Mouse (Mus musculus) myocyte (in vitro differentiated cells): ENCODE data around the gene Atf6b. TPM values are rescaled to one million over a fixed set of nuclear protein-coding genes. Genes with fewer than 3 reads are reported as not detected.
A peak's percentile ranks its signal among the peaks of the same experiment; 100 is the strongest.

Experiments used
- H3K27me3 ChIP-seq: one replicate; pipeline ENCODE4 v1.6.1; 2011; ENCODE audit not compliant: control insufficient read depth, insufficient read depth, insufficient read length
- H3K36me3 ChIP-seq: one replicate; pipeline ENCODE4 v1.6.1; 2011; ENCODE audit not compliant: control insufficient read depth, insufficient read depth
- H3K4me2 ChIP-seq: one replicate; pipeline ENCODE4 v1.6.1; 2011; ENCODE audit warnings: low read depth, control low read depth
- H3K4me3 ChIP-seq: one replicate; pipeline ENCODE4 v1.5.1; 2011; ENCODE audit warnings: mild to moderate bottlenecking, control low read depth, moderate library complexity
- H3K79me2 ChIP-seq: one replicate; pipeline ENCODE4 v1.6.1; 2011; ENCODE audit not compliant: control insufficient read depth, insufficient read depth
- H3ac ChIP-seq: one replicate; pipeline ENCODE4 v1.6.1; 2011; ENCODE audit not compliant: control insufficient read depth, insufficient read length
- CEBPB ChIP-seq: IDR thresholded peaks from 2 replicates; pipeline ENCODE4 v1.6.1; 2011; ENCODE audit warnings: mild to moderate bottlenecking, moderate library complexity; ENCODE audit not compliant: poor library complexity, insufficient read depth, severe bottlenecking
- E2F4 ChIP-seq: IDR thresholded peaks from one replicate; pipeline ENCODE4 v1.6.1; 2011; ENCODE audit warnings: mild to moderate bottlenecking, control low read depth, moderate library complexity; ENCODE audit not compliant: insufficient read depth
- MAX ChIP-seq: IDR thresholded peaks from one replicate; pipeline ENCODE4 v1.6.1; 2011; ENCODE audit warnings: low read depth, mild to moderate bottlenecking, control low read depth
- MYOD1 ChIP-seq, 3 experiments: IDR thresholded peaks; one replicate each; pipeline ENCODE4 v1.6.1; 2011; ENCODE audit warnings: control low read depth in 2 of 3, low read depth in 2 of 3, mild to moderate bottlenecking in 2 of 3, moderate library complexity in 1 of 3; ENCODE audit not compliant: insufficient read length in 2 of 3, control insufficient read depth in 1 of 3
- MYOG ChIP-seq, 3 experiments: IDR thresholded peaks; one replicate each; pipeline ENCODE4 v1.6.1; 2011; ENCODE audit warnings: control low read depth in 2 of 3, low read depth in 2 of 3, mild to moderate bottlenecking in 2 of 3; ENCODE audit not compliant: insufficient read length in 2 of 3, control insufficient read depth in 1 of 3, insufficient read depth in 1 of 3
- POLR2A ChIP-seq: IDR thresholded peaks from one replicate; pipeline ENCODE4 v1.6.1; 2011; ENCODE audit warnings: low read depth, mild to moderate bottlenecking, control low read depth, moderate library complexity; ENCODE audit not compliant: insufficient read length
- POLR2AphosphoS2 ChIP-seq: IDR thresholded peaks from one replicate; pipeline ENCODE4 v1.6.1; 2011; ENCODE audit warnings: low read depth, control low read depth; ENCODE audit not compliant: insufficient read length
- REST ChIP-seq: IDR thresholded peaks from one replicate; pipeline ENCODE4 v1.6.1; 2011; ENCODE audit warnings: mild to moderate bottlenecking, control low read depth, moderate library complexity; ENCODE audit not compliant: insufficient read depth, insufficient read length
- SRF ChIP-seq: IDR thresholded peaks from one replicate; pipeline ENCODE4 v1.6.1; 2011; ENCODE audit warnings: low read depth; ENCODE audit not compliant: control insufficient read depth, insufficient read length
- TCF12 ChIP-seq: IDR thresholded peaks from one replicate; pipeline ENCODE4 v1.6.1; 2011; ENCODE audit warnings: mild to moderate bottlenecking, control low read depth; ENCODE audit not compliant: poor library complexity, insufficient read depth, severe bottlenecking
- TCF3 ChIP-seq: IDR thresholded peaks from one replicate; pipeline ENCODE4 v1.6.1; 2011; ENCODE audit warnings: low read depth, control low read depth; ENCODE audit not compliant: insufficient read length
- USF1 ChIP-seq: IDR thresholded peaks from one replicate; pipeline ENCODE4 v1.6.1; 2011; ENCODE audit warnings: low read depth, mild to moderate bottlenecking, control low read depth, moderate library complexity
- polyA plus RNA-seq: library from polyadenylated mRNA; unstranded; fragments of >200 nt; fragmentation: generic; extraction: Trizol; gene quantifications from one replicate; pipeline ENCODE4 v1.2.1, GENCODE M21; 2012; ENCODE audit warnings: missing spikeins

Atf6b gene
- polyA plus RNA-seq, 1 experiment = 42.5 TPM

DNA sequence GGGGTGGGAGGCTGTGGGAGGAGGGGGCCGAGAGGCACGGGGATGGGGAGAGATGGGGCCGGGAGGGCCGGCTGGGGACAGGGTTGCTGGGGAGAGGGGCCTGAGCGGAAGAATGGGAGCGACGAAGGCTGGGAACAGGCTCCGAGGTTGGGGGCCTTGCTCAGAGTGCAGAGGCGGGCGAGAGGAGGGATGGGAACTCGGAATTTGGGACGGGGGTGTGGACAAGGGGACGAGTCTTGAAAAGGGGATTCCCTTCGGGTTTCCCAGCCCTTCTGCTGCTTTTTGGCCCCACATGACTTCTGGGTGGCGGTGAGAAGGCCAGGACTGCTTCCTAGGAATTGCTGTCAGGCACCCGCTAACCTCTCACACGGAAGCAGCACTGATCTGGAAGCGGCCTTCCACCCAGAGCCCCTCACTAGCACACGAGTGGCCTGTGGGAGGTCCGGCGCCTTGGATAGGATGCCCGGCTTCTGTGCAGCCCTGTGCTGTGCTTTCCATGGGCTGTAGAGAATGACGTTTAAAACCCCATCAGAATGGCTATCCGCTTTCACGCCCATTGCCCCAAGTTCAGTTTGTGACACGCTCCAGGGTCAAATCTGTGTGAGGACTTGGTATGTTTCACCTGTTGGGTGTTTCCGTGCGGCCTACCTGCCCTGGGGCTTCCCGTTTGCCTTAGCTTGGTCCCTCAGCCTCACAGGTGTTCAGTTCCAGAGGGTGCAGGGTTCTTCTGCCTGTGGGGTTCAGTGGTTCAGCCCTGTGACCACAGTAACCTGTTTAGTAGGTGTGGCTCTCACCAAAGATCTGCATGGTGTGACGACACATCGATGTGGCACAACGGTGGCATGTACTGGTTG is 40.5 kb upstream of the Atf6b start:
- no peak for TF ChIP-seq MYOG (IDR thresholded peaks at IDR 0.05; ENCODE audit: control insufficient read depth in 1 of 3, insufficient read depth in 1 of 3, insufficient read length in 2 of 3, low read depth in 2 of 3)
- no peak for TF ChIP-seq POLR2A
- TF ChIP-seq MAX = no peak
- TF ChIP-seq USF1 = no peak
- TF ChIP-seq CEBPB = no peak
- no peak for TF ChIP-seq MYOD1 (IDR thresholded peaks at IDR 0.05; ENCODE audit: control insufficient read depth in 1 of 3, insufficient read length in 2 of 3, low read depth in 2 of 3)
- no peak for TF ChIP-seq REST
- no peak for TF ChIP-seq TCF3
- no peak for TF ChIP-seq E2F4
- no peak for TF ChIP-seq POLR2AphosphoS2
- TF ChIP-seq TCF12 = no peak
- no peak for TF ChIP-seq SRF
- peak overlapping the region; percentile 82 for H3K4me2 ChIP-seq
- H3K27me3 ChIP-seq = no peaks in the 10 kb centered on the region
- peaks cover 42% of the 10 kb centered on the region for H3K79me2 ChIP-seq
- H3K36me3 ChIP-seq = no peaks in the 10 kb centered on the region
- peak overlapping the region; percentile 90 for H3K4me3 ChIP-seq
- peak overlapping the region; percentile 47 for H3ac ChIP-seq

DNA sequence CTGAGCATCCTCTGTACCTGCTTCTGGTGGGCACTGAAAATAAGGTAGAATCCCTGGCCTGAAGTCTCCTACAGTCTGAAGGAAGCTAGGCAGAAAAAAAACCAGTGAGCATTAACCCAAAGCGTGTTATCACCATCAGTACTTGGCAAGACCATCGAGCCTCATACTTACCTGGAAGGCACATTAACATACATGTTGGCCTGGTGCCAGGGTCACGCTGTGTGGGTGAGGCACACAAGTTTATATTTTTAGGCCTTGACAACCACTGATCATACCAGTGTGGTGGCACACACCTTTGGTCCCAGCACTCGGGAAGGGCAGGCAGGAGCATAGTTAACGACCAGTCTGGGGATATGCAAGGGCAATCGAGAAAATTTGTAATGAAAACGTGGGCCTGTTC is 38.9 kb upstream of the Atf6b start:
- H3K4me3 ChIP-seq = no peak overlapping the region
- H3ac ChIP-seq = no peak overlapping the region
- no peaks in the 10 kb centered on the region for H3K36me3 ChIP-seq
- peaks cover 33% of the 10 kb centered on the region for H3K79me2 ChIP-seq
- TF ChIP-seq CEBPB (no peak), MAX (no peak), MYOG (IDR thresholded peaks at IDR 0.05; ENCODE audit: control insufficient read depth in 1 of 3, insufficient read depth in 1 of 3, insufficient read length in 2 of 3, low read depth in 2 of 3) (no peak), POLR2AphosphoS2 (no peak), POLR2A (no peak), TCF12 (no peak), SRF (no peak), USF1 (no peak), REST (no peak), TCF3 (no peak), MYOD1 (IDR thresholded peaks at IDR 0.05; ENCODE audit: control insufficient read depth in 1 of 3, insufficient read length in 2 of 3, low read depth in 2 of 3) (no peak)
- no peaks in the 10 kb centered on the region for H3K27me3 ChIP-seq
- H3K4me2 ChIP-seq = no peak overlapping the region

DNA sequence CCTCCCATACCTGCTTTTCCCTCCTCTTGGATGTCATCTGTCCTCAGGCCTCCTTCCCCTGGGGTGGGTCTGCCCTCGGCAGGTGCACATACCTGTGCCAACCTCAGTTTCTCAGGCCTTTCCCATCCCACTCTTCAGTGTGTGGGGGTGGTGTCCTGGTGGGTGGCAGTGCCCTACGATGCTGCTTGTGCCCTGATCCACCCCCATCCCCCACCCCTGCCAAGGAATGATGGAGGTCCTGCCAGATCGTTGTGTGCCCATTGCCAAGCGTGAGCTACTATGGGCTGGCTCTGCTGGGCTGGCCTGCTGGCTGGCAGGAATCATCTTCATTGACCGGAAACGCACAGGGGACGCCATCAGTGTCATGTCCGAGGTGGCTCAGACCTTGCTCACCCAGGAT is 35.9 kb upstream of the Atf6b start:
- Histone ChIP-seq H3K79me2 (peaks cover 28% of the 10 kb centered on the region), H3K36me3 (peaks cover 3% of the 10 kb centered on the region), H3ac (no peak overlapping the region), H3K4me3 (no peak overlapping the region), H3K27me3 (no peaks in the 10 kb centered on the region), H3K4me2 (no peak overlapping the region)
- no peak for TF ChIP-seq SRF

GRCm38 (mm10) chr17:34613054-34613645 is 33.8 kb upstream of the Atf6b start:
- Histone ChIP-seq H3K4me3 (no peak overlapping the region), H3K4me2 (no peak overlapping the region), H3ac (no peak overlapping the region), H3K36me3 (peaks cover 3% of the 10 kb centered on the region), H3K27me3 (no peaks in the 10 kb centered on the region), H3K79me2 (peaks cover 7% of the 10 kb centered on the region)
- no peak for TF ChIP-seq MAX
- no peak for TF ChIP-seq POLR2A
- no peak for TF ChIP-seq POLR2AphosphoS2
- no peak for TF ChIP-seq CEBPB
- no peak for TF ChIP-seq E2F4
- no peak for TF ChIP-seq MYOD1 (IDR thresholded peaks at IDR 0.05; ENCODE audit: control insufficient read depth in 1 of 3, insufficient read length in 2 of 3, low read depth in 2 of 3)
- no peak for TF ChIP-seq USF1
- no peak for TF ChIP-seq REST
- TF ChIP-seq SRF = no peak
- TF ChIP-seq MYOG (IDR thresholded peaks at IDR 0.05; ENCODE audit: control insufficient read depth in 1 of 3, insufficient read depth in 1 of 3, insufficient read length in 2 of 3, low read depth in 2 of 3) = no peak
- no peak for TF ChIP-seq TCF3

- H3ac ChIP-seq = no peak overlapping the region
- peaks cover 3% of the 10 kb centered on the region for H3K36me3 ChIP-seq
- H3K4me3 ChIP-seq = no peak overlapping the region
- no peak overlapping the region for H3K4me2 ChIP-seq
- peaks cover 3% of the 10 kb centered on the region for H3K79me2 ChIP-seq
- no peaks in the 10 kb centered on the region for H3K27me3 ChIP-seq
- no peak for TF ChIP-seq MYOG (IDR thresholded peaks at IDR 0.05; ENCODE audit: control insufficient read depth in 1 of 3, insufficient read depth in 1 of 3, insufficient read length in 2 of 3, low read depth in 2 of 3)
- TF ChIP-seq E2F4 = no peak
- TF ChIP-seq MYOD1 (IDR thresholded peaks at IDR 0.05; ENCODE audit: control insufficient read depth in 1 of 3, insufficient read length in 2 of 3, low read depth in 2 of 3) = no peak
- no peak for TF ChIP-seq POLR2AphosphoS2
- no peak for TF ChIP-seq USF1
- TF ChIP-seq MAX = no peak
- TF ChIP-seq CEBPB = no peak
- TF ChIP-seq TCF3 = no peak
- no peak for TF ChIP-seq SRF
- TF ChIP-seq POLR2A = no peak
- no peak for TF ChIP-seq REST
- TF ChIP-seq TCF12 = no peak
Observed at GRCm38 (mm10) chr17:34613830-34614229, 33.1 kb upstream of the Atf6b start.
